Mouse (Mus musculus): Measurements from ENCODE around the gene B4galt2. TPM values are rescaled to one million over a fixed set of nuclear protein-coding genes. Genes with fewer than 3 reads are reported as not detected.

The B4galt2 gene
- polyA plus RNA-seq (2015; fragmentation: Nextera tagmentation; extraction: Ambion mirVana): 11.9 and 12.1 TPM in 2 replicates

DNA sequence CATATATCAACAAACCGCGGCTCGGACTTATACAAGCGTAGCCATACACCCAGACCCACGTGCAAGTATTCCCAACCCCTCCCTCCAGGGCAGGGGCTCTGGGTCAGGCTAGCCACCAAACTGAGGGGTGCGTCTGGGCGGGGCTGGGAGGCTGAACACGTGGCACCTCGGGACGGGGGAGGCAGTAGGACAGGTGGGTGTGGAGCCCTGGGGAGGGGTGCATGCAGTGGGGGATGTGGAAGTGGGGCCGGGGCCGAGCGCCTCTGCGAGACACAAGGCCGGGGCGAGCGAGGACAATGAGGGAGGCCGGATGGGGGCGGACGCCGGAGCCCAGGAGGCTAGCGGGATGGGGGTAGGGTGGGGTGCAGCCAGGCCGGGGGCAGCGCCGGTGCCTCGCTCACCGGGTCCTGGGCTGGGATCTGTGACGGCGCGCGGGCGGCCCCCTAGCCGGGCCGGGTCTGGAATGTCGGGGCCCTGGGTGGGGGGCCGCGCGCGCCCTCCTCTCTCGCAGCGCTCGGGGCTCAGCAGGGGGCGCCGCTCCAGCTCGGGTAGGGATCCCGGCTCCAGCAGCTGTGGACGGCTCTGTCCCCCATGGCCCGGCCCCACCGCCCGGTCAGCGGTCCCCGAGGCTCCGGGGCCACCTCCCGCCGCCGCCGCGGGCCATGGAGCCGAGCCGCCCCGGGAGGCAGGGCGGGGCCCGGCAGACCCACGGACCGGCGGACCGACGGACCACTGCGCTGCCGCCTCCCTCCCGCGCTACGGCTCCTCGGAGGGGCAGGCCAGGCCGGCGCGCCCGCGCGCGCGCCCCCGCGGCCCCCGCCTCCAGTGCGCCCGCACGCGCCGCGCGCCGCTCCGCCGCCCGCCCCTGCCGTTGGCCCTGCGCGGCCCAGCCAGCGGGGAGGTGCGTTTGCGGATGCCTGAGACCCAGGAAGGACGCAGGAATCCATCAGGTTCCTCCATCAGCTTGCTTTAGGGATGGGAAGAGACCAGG lies at the start of gene B4galt2:
B4galt2 (minus strand) TSS at position 787 of the 991 bp plus-strand sequence.
- Histone ChIP-seq H3K4me1 (replicated peaks; ENCODE audit: control insufficient read depth, insufficient read depth) (peaks cover 9% of the 10 kb centered on the region; the same call in 1 of the 2 replicates), H3K9me3 (ENCODE audit: control insufficient read depth, low read length) (no peaks in the 10 kb centered on the region), H3K9ac (ENCODE audit: low read length) (peak within 1 kb of the TSS; percentile 74), H3K4me3 (ENCODE audit: low read depth, low read length) (peak within 1 kb of the TSS; percentile 67), H3K4me2 (replicated peaks; ENCODE audit: low read depth) (peak within 1 kb of the TSS; percentile 92), H3K27me3 (ENCODE audit: control insufficient read depth, insufficient read depth, low read length) (no peaks in the 10 kb centered on the region), H3K36me3 (ENCODE audit: control insufficient read depth, insufficient read depth, low read length) (0 out of 2 replicates have a peak, but pooled peaks cover 6% of the 10 kb centered on the region), H3K27ac (replicated peaks) (peak within 1 kb of the TSS; percentile 40; the same call in 1 of the 2 replicates)
- WGBS: under 1% methylated on average over 50 of the region's 103 CpGs
- peak; percentile 51 for DNase-seq (ENCODE audit: low spot score)
- TF ChIP-seq EP300 (optimal IDR thresholded peaks at IDR 0.05) (no peak), CTCF (IDR thresholded peaks at IDR 0.05; ENCODE audit: low read depth) (peak; percentile 49)
- ATAC-seq (ENCODE audit: low FRiP score, low TSS enrichment): peak; percentile 24; the same call in 1 of the 2 replicates

DNA sequence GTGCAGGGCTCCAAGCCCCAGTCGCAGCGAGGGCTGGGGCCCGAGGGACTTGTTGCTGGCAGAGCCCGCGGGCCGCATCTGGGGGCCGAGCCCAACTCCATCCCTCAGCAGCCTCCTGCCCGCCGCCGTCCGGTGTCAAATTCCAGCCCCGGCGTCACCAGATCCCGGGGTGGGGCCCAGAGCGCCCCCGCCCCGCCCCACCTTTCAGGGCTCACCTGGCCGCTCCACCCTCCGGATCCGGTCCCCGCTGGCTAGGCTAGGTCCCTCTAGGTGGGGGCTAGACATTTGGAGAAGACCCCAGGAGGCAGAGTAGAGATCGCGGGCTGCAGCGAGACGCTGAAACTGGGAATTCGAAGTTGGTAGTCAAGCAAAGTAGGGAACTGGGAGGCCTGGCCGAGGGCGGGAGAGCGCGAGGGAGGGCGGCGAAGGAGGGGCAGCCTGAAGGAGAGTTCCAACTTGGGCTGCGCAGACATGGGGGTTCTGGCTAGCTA lies 46.1 kb upstream of the B4galt2 start, which contains the start of gene Artn:
Artn (minus strand) TSS at position 373 of the 491 bp plus-strand sequence.
- ATAC-seq (ENCODE audit: low FRiP score, low TSS enrichment) (peak; percentile 51), DNase-seq (ENCODE audit: low spot score) (peak; percentile 79)
- H3K4me1 ChIP-seq (replicated peaks; ENCODE audit: control insufficient read depth, insufficient read depth): peaks cover 3% of the 10 kb centered on the region; the same call in 1 of the 2 replicates
- peak within 1 kb of the TSS; percentile 63 for H3K9ac ChIP-seq (ENCODE audit: low read length)
- TF ChIP-seq CTCF (IDR thresholded peaks at IDR 0.05; ENCODE audit: low read depth) (no peak), EP300 (optimal IDR thresholded peaks at IDR 0.05) (no peak)
- H3K4me3 ChIP-seq (ENCODE audit: low read depth, low read length): peak within 1 kb of the TSS; percentile 45
- no peaks in the 10 kb centered on the region for H3K9me3 ChIP-seq (ENCODE audit: control insufficient read depth, low read length)
- peak within 1 kb of the TSS; percentile 81 for H3K4me2 ChIP-seq (replicated peaks; ENCODE audit: low read depth)
- peaks cover 2% of the 10 kb centered on the region; the same call in 1 of the 2 replicates for H3K27me3 ChIP-seq (ENCODE audit: control insufficient read depth, insufficient read depth, low read length)
- WGBS: under 1% methylated on average over 33 of the region's 33 CpGs
- no peaks in the 10 kb centered on the region for H3K36me3 ChIP-seq (ENCODE audit: control insufficient read depth, insufficient read depth, low read length)
- peak within 1 kb of the TSS; percentile 50 for H3K27ac ChIP-seq (replicated peaks)

DNA sequence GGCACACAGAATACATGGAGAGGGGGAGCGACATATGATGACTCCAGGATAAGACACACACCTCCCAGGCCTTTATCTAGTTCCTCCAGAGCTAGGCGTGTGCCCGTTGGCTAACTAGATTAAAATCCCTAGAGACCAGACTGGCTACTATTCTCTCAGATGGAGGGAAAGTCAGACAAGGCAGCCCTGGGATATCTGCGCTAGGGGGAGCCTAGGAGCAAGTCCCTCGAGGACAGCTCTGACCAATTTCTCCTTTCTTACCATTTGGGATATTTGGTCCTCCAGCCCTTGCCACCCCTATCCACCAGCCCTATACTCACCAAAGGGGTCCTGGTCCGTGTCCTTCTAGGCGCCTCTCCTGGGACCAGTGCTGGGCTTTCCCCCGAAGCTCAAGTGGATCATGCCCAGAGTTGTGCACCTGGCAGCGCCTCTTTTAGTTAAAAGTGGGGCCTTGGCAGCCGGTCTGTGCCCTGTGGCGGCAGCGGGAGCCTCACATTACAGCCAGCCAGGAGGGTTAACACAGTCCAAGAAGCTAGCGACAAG lies 45.5 kb upstream of the B4galt2 start:
- no peak for TF ChIP-seq EP300 (optimal IDR thresholded peaks at IDR 0.05)
- peak; percentile 75 for TF ChIP-seq CTCF (IDR thresholded peaks at IDR 0.05; ENCODE audit: low read depth)
- H3K27me3 ChIP-seq (ENCODE audit: control insufficient read depth, insufficient read depth, low read length): peaks cover 2% of the 10 kb centered on the region; the same call in 1 of the 2 replicates
- H3K36me3 ChIP-seq (ENCODE audit: control insufficient read depth, insufficient read depth, low read length): no peaks in the 10 kb centered on the region
- ATAC-seq (ENCODE audit: low FRiP score, low TSS enrichment): peak; percentile 36; the same call in 1 of the 2 replicates
- peaks cover 3% of the 10 kb centered on the region; the same call in 1 of the 2 replicates for H3K4me1 ChIP-seq (replicated peaks; ENCODE audit: control insufficient read depth, insufficient read depth)
- H3K4me3 ChIP-seq (ENCODE audit: low read depth, low read length): peak overlapping the region; percentile 45
- WGBS: 4% methylated on average over 13 of the region's 13 CpGs
- peak; percentile 65 for DNase-seq (ENCODE audit: low spot score)
- peak overlapping the region; percentile 50 for H3K27ac ChIP-seq (replicated peaks)
- H3K4me2 ChIP-seq (replicated peaks; ENCODE audit: low read depth): peak overlapping the region; percentile 81
- no peaks in the 10 kb centered on the region for H3K9me3 ChIP-seq (ENCODE audit: control insufficient read depth, low read length)
- H3K9ac ChIP-seq (ENCODE audit: low read length): peak overlapping the region; percentile 63

DNA sequence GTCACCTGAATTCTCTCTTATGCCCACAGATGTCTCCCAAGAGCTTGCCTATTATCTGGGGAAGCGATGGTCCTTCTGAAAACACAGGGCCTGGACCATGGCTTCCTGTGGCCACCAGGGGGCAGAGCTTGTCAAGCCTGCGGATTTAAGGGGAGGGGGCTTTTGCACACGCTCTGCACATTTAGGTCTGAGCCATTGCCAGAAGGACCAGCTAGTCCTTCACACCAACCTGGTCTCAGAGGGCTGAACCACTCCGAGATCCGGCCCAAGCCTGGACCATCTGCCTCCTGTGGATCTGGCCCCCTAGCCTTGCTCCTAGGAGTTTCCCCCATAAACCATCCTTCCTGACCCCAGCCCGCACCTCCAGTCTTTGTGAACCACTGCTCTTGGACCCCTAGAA lies 44.9 kb upstream of the B4galt2 start:
- peaks cover 2% of the 10 kb centered on the region; the same call in 1 of the 2 replicates for H3K27me3 ChIP-seq (ENCODE audit: control insufficient read depth, insufficient read depth, low read length)
- no peak overlapping the region for H3K9ac ChIP-seq (ENCODE audit: low read length)
- ATAC-seq (ENCODE audit: low FRiP score, low TSS enrichment) (peak; percentile 28; the same call in 1 of the 2 replicates), DNase-seq (ENCODE audit: low spot score) (peak; percentile 28)
- TF ChIP-seq CTCF (IDR thresholded peaks at IDR 0.05; ENCODE audit: low read depth): peak; percentile 91
- no peak for TF ChIP-seq EP300 (optimal IDR thresholded peaks at IDR 0.05)
- no peaks in the 10 kb centered on the region for H3K9me3 ChIP-seq (ENCODE audit: control insufficient read depth, low read length)
- H3K4me1 ChIP-seq (replicated peaks; ENCODE audit: control insufficient read depth, insufficient read depth): peaks cover 3% of the 10 kb centered on the region; the same call in 1 of the 2 replicates
- peak overlapping the region; percentile 81 for H3K4me2 ChIP-seq (replicated peaks; ENCODE audit: low read depth)
- H3K27ac ChIP-seq (replicated peaks): no peak overlapping the region
- WGBS: 24% methylated on average over 6 of the region's 6 CpGs
- no peaks in the 10 kb centered on the region for H3K36me3 ChIP-seq (ENCODE audit: control insufficient read depth, insufficient read depth, low read length)
- peak overlapping the region; percentile 45; the same call in 1 of the 2 replicates for H3K4me3 ChIP-seq (ENCODE audit: low read depth, low read length)
